ENCODE assay signal across 8 mouse cellular contexts in the genomic region with DNA sequence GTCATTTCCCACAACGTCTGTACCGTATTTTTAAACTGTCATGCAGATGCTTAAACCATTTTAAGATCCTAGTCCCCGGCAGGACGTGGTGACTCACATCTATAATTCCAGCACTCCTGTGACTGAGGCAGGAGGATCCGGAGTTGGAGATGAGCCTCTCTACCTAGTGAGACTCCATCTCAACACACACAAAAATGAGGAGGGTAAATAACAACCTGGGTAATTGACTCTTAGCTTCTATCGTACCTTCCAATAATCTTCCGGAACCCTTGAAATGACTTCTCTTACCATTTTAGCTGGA. TPM values are rescaled to one million over a fixed set of nuclear protein-coding genes. Genes with fewer than 3 reads are reported as not detected.
DNase-seq lines count a peak whose midpoint lies in the region; ATAC-seq lines count a peak whose summit lies in the region.

No protein-coding gene starts in this region.

- H3K4me2 ChIP-seq in heart, embryonic 11.5 days: peak overlapping the region; percentile 80
- peak overlapping the region; percentile 75 for H3K4me2 ChIP-seq in forebrain, embryonic 15.5 days (replicated peaks)
- H3K4me2 ChIP-seq in liver, embryonic 13.5 days: peak overlapping the region; percentile 67

- DNase-seq in heart, adult 8-10 months (ENCODE audit: low spot score): no peak
- no peak for DNase-seq in liver, embryonic 13.5 days
- DNase-seq in right cerebral cortex, postnatal 36 days (ENCODE audit: low spot score in 2 of 2): no peak
- no peak for DNase-seq in Muller cell, postnatal 12 days (ENCODE audit: inconsistent ontology term)
- DNase-seq in adrenal gland, postnatal 4 days (ENCODE audit: low spot score in 2 of 2): no peak

- peak overlapping the region; percentile 85; the same call in 1 of the 2 replicates for H3K9ac ChIP-seq in heart, embryonic 11.5 days (ENCODE audit: low read depth, low read length)
- peak overlapping the region; percentile 88 for H3K9ac ChIP-seq in forebrain, embryonic 15.5 days (replicated peaks)
- H3K9ac ChIP-seq in liver, embryonic 13.5 days: peak overlapping the region; percentile 74

- no peak for ATAC-seq in heart, embryonic 11.5 days (replicated peaks; ENCODE audit: insufficient number of reproducible peaks, low FRiP score, low TSS enrichment)
- peak; percentile 25 for ATAC-seq in CD4-positive, CD25-positive, alpha-beta regulatory T cell, adult 4 months
- ATAC-seq in forebrain, embryonic 15.5 days (replicated peaks): no peak
- no peak for ATAC-seq in liver, embryonic 13.5 days (ENCODE audit: low read depth)

- H3K4me1 ChIP-seq in heart, embryonic 11.5 days (ENCODE audit: control insufficient read depth, insufficient read depth, low read length): no peaks in the 10 kb centered on the region
- H3K4me1 ChIP-seq in forebrain, embryonic 15.5 days: peaks cover 10% of the 10 kb centered on the region
- H3K4me1 ChIP-seq in liver, embryonic 13.5 days (replicated peaks): no peaks in the 10 kb centered on the region

- no peaks in the 10 kb centered on the region for H3K9me3 ChIP-seq in heart, embryonic 11.5 days (replicated peaks; ENCODE audit: control insufficient read depth, low read length)
- H3K9me3 ChIP-seq in forebrain, embryonic 15.5 days: no peaks in the 10 kb centered on the region
- H3K9me3 ChIP-seq in liver, embryonic 13.5 days (replicated peaks): no peaks in the 10 kb centered on the region

- H3K36me3 ChIP-seq in heart, embryonic 11.5 days (ENCODE audit: control insufficient read depth, insufficient read depth, low read length): no peaks in the 10 kb centered on the region
- no peaks in the 10 kb centered on the region for H3K36me3 ChIP-seq in forebrain, embryonic 15.5 days
- no peaks in the 10 kb centered on the region for H3K36me3 ChIP-seq in liver, embryonic 13.5 days

- no peaks in the 10 kb centered on the region for H3K27me3 ChIP-seq in heart, embryonic 11.5 days (ENCODE audit: control insufficient read depth, insufficient read depth, low read length)
- H3K27me3 ChIP-seq in forebrain, embryonic 15.5 days: no peaks in the 10 kb centered on the region
- peaks cover 47% of the 10 kb centered on the region for H3K27me3 ChIP-seq in liver, embryonic 13.5 days

- 11% methylated on average over 7 of the region's 7 CpGs for WGBS in heart, embryonic 11.5 days (ENCODE audit: insufficient replicate concordance)
- 12% methylated on average over 7 of the region's 7 CpGs for WGBS in forebrain, embryonic 15.5 days
- 13% methylated on average over 7 of the region's 7 CpGs for whole genome bisulfite sequencing in liver, embryonic 13.5 days (ENCODE audit: insufficient replicate concordance)

- peak overlapping the region; percentile 70 for H3K4me3 ChIP-seq in heart, embryonic 11.5 days (ENCODE audit: low read depth, low read length)
- H3K4me3 ChIP-seq in forebrain, embryonic 15.5 days: peak overlapping the region; percentile 77
- peak overlapping the region; percentile 64 for H3K4me3 ChIP-seq in liver, embryonic 13.5 days (replicated peaks)

- peak overlapping the region; percentile 85 for H3K27ac ChIP-seq in heart, embryonic 11.5 days (ENCODE audit: low read depth, low read length)
- H3K27ac ChIP-seq in forebrain, embryonic 15.5 days (replicated peaks): peak overlapping the region; percentile 99
- H3K27ac ChIP-seq in liver, embryonic 13.5 days: peak overlapping the region; percentile 74; the same call in 1 of the 2 replicates

RNA-seq across cellular contexts. Expression of a gene that starts 0.4 kb away (rescaled TPM):
- polyA plus RNA-seq in heart, embryonic 11.5 days (2014; fragmentation: Nextera tagmentation; extraction: Ambion mirVana): 8.4 and 11.1 TPM in 2 replicates
- 10 to 100 TPM; 14.9 to 20.7 (median 17.2) TPM for total RNA-seq in heart, adult 8-10 months (2022)
- polyA plus RNA-seq in CD4-positive, CD25-positive, alpha-beta regulatory T cell, adult 4 months (2017; shearing (Covaris generic)): under 1 TPM; 0.22 to 0.29 TPM
- 12.4 and 13.3 TPM in 2 replicates for polyA plus RNA-seq in forebrain, embryonic 15.5 days (2015; fragmentation: Nextera tagmentation; extraction: Ambion mirVana)
- 3.8 and 4.3 TPM in 2 replicates for polyA plus RNA-seq in liver, embryonic 13.5 days (2015; fragmentation: Nextera tagmentation; extraction: Ambion mirVana)
- 10 to 100 TPM; 22.9 to 25.8 TPM for total RNA-seq in adrenal gland, postnatal 4 days (2021)

RNA-seq across cellular contexts. Expression of a gene that starts 28.1 kb away (rescaled TPM):
- not detected in 2 replicates for polyA plus RNA-seq in heart, embryonic 11.5 days (2014; fragmentation: Nextera tagmentation; extraction: Ambion mirVana)
- total RNA-seq in heart, adult 8-10 months (2022): not detected
- not detected for polyA plus RNA-seq in CD4-positive, CD25-positive, alpha-beta regulatory T cell, adult 4 months (2017; shearing (Covaris generic))
- polyA plus RNA-seq in forebrain, embryonic 15.5 days (2015; fragmentation: Nextera tagmentation; extraction: Ambion mirVana): not detected in 2 replicates
- polyA plus RNA-seq in liver, embryonic 13.5 days (2015; fragmentation: Nextera tagmentation; extraction: Ambion mirVana): not detected in 2 replicates
- total RNA-seq in adrenal gland, postnatal 4 days (2021): not detected

RNA-seq across cellular contexts. Expression of a gene that starts 37.8 kb away (rescaled TPM):
- 13.8 and 17.9 TPM in 2 replicates for polyA plus RNA-seq in heart, embryonic 11.5 days (2014; fragmentation: Nextera tagmentation; extraction: Ambion mirVana)
- total RNA-seq in heart, adult 8-10 months (2022): 10 to 100 TPM; 22.4 to 38.4 (median 26.6) TPM
- polyA plus RNA-seq in CD4-positive, CD25-positive, alpha-beta regulatory T cell, adult 4 months (2017; shearing (Covaris generic)): 100 to 1,000 TPM; 101 to 109 TPM
- polyA plus RNA-seq in forebrain, embryonic 15.5 days (2015; fragmentation: Nextera tagmentation; extraction: Ambion mirVana): 6.8 and 7.5 TPM in 2 replicates
- 11.5 and 13.5 TPM in 2 replicates for polyA plus RNA-seq in liver, embryonic 13.5 days (2015; fragmentation: Nextera tagmentation; extraction: Ambion mirVana)
- 10 to 100 TPM; 15.6 to 16.4 TPM for total RNA-seq in adrenal gland, postnatal 4 days (2021)
